ENCODE assay signal across 11 mouse cellular contexts in genomic region chr13:34726477-34726805, GRCm38 (mm10). TPM values are rescaled to one million over a fixed set of nuclear protein-coding genes. Genes with fewer than 3 reads are reported as not detected.
DNase-seq lines count a peak whose midpoint lies in the region; ATAC-seq and TF ChIP-seq lines count a peak whose summit lies in the region.
"Had no signal": no experiment of that assay in that cellular context is flagged by ENCODE, and none has a peak within 500 bp of the region (broad histone marks: within the 10 kb centered on the region; RNA-seq: fewer than 3 reads in every experiment).

No protein-coding gene starts in this region.

- no peaks in the 10 kb centered on the region for H3K27me3 ChIP-seq in cerebellum, adult 2 months (ENCODE audit: control insufficient read depth, insufficient read depth, low read length)
- no peaks in the 10 kb centered on the region for H3K27me3 ChIP-seq in hindbrain, embryonic 15.5 days
- no peaks in the 10 kb centered on the region for H3K27me3 ChIP-seq in forebrain, embryonic 13.5 days

- H3K9me3 ChIP-seq in hindbrain, embryonic 15.5 days = no peaks in the 10 kb centered on the region
- no peaks in the 10 kb centered on the region; the same call in 1 of the 2 replicates for H3K9me3 ChIP-seq in forebrain, embryonic 13.5 days (replicated peaks)

- H3K27ac ChIP-seq in cerebellum, adult 2 months (ENCODE audit: insufficient read depth, low read length) = peak overlapping the region; percentile 40; the same call in 1 of the 2 replicates
- H3K27ac ChIP-seq in layer of hippocampus, adult 2 months = 0 out of 2 replicates have a peak overlapping the region, but pooled peaks have one; percentile 15
- H3K27ac ChIP-seq in hindbrain, embryonic 15.5 days (replicated peaks) = peak overlapping the region; percentile 60; the same call in 1 of the 2 replicates
- H3K27ac ChIP-seq in forebrain, embryonic 13.5 days = no peak overlapping the region

- 0 out of 2 replicates have a peak, but pooled peaks cover 3% of the 10 kb centered on the region for H3K4me1 ChIP-seq in cerebellum, adult 2 months (ENCODE audit: control insufficient read depth, insufficient read depth, low read length)
- H3K4me1 ChIP-seq in hindbrain, embryonic 15.5 days (replicated peaks) = peaks cover 19% of the 10 kb centered on the region
- peaks cover 6% of the 10 kb centered on the region; the same call in 1 of the 2 replicates for H3K4me1 ChIP-seq in forebrain, embryonic 13.5 days

- TF ChIP-seq POLR2A in cerebellum, adult 2 months (IDR thresholded peaks at IDR 0.05; ENCODE audit: borderline replicate concordance, insufficient read depth, low read length) = no peak

- peak overlapping the region; percentile 63 for H3K4me3 ChIP-seq in cerebellum, adult 2 months (replicated peaks; ENCODE audit: insufficient read depth, low read depth, low read length)
- peak overlapping the region; percentile 33 for H3K4me3 ChIP-seq in layer of hippocampus, adult 2 months
- H3K4me3 ChIP-seq in hindbrain, embryonic 15.5 days = peak overlapping the region; percentile 5; the same call in 1 of the 2 replicates
- H3K4me3 ChIP-seq in forebrain, embryonic 13.5 days = no peak overlapping the region

- peak overlapping the region; percentile 41 for H3K4me2 ChIP-seq in hindbrain, embryonic 15.5 days
- H3K4me2 ChIP-seq in forebrain, embryonic 13.5 days = no peak overlapping the region

- DNase-seq in cerebellum, adult 2 months = no peak
- no peak for DNase-seq in cerebellum, adult 11 months
- no peak for DNase-seq in layer of hippocampus, adult 2 months (ENCODE audit: low spot score in 2 of 2)
- DNase-seq in layer of hippocampus, postnatal 36 days = no peak
- peak; percentile 60 for DNase-seq in neural tube, embryonic 10.5 days (ENCODE audit: extremely low spot score, low spot score)
- no peak for DNase-seq in right cerebral cortex, adult 18-20 months
- DNase-seq: thymus, postnatal 4 days had no signal

- no peak for TF ChIP-seq CTCF in cerebellum, adult 2 months (IDR thresholded peaks at IDR 0.05; ENCODE audit: borderline replicate concordance, insufficient read depth, low read depth, low read length)
- no peak for TF ChIP-seq CTCF in layer of hippocampus, adult 2 months (conservative IDR thresholded peaks at IDR 0.05)

- H3K36me3 ChIP-seq in hindbrain, embryonic 15.5 days = no peaks in the 10 kb centered on the region
- no peaks in the 10 kb centered on the region for H3K36me3 ChIP-seq in forebrain, embryonic 13.5 days (ENCODE audit: poor library complexity, severe bottlenecking)

- 8% methylated on average over 8 of the region's 8 CpGs for WGBS in cerebellum, adult 2 months
- 50% methylated on average over 8 of the region's 8 CpGs for WGBS in hindbrain, embryonic 15.5 days
- 85% methylated on average over 8 of the region's 8 CpGs for WGBS in forebrain, embryonic 13.5 days

- peak; percentile 39; the same call in 1 of the 2 replicates for ATAC-seq in hindbrain, embryonic 15.5 days (ENCODE audit: low FRiP score, low read depth)
- ATAC-seq in forebrain, embryonic 13.5 days = no peak

- no peak overlapping the region for H3K9ac ChIP-seq in hindbrain, embryonic 15.5 days
- no peak overlapping the region for H3K9ac ChIP-seq in forebrain, embryonic 13.5 days

RNA-seq across cellular contexts. Expression of gene Fam50b, which starts 8.2 kb away (rescaled TPM):
- polyA plus RNA-seq in cerebellum, adult 2 months (2012; rRNA removed) = not detected in 2 replicates
- total RNA-seq in layer of hippocampus, adult 2 months (2021) = not detected
- not detected for total RNA-seq in layer of hippocampus, postnatal 36 days (2021)
- not detected in 2 replicates for polyA plus RNA-seq in hindbrain, embryonic 15.5 days (2015; fragmentation: Nextera tagmentation; extraction: Ambion mirVana)
- not detected in 2 replicates for polyA plus RNA-seq in forebrain, embryonic 13.5 days (2015; fragmentation: Nextera tagmentation; extraction: Ambion mirVana)
- total RNA-seq: layer of hippocampus, adult 18-20 months; megakaryocyte progenitor cell, adult 5-6 weeks had no signal
